Comparison of ENCODE assay signal across 24 mouse cellular contexts in the genomic region with DNA sequence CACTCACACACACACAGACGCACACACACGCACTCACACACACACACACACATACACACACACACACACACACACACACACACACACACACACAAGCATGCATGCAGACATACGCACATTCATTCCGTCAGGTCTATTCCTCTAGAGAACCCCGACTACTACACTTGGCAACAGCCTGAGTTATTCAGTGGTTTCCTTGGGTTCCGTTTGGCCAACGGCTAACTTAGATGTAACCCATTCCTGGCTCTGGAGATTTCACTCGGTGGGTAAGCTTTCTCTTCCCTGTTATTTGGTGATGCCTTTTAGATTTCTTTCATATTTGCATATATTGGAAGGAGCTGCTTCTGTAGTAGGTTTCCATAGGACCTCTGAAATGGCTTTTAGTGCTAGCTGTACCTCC.
"Had no signal": no experiment of that assay in that cellular context is flagged by ENCODE, and none has a peak within 500 bp of the region (broad histone marks: within the 10 kb centered on the region; RNA-seq: fewer than 3 reads in every experiment).

No protein-coding gene starts in this region.

- H3K4me3 ChIP-seq: liver, embryonic 15.5 days; lung, embryonic 15.5 days; midbrain, embryonic 12.5 days; myocyte; neural tube, embryonic 13.5 days; neural tube, embryonic 15.5 days; stomach, embryonic 15.5 days had no signal

- H3K9ac ChIP-seq: liver, embryonic 15.5 days; liver, postnatal 0 days; lung, embryonic 15.5 days; midbrain, embryonic 12.5 days; neural tube, embryonic 13.5 days; neural tube, embryonic 15.5 days; stomach, embryonic 15.5 days had no signal

- H3K36me3 ChIP-seq: liver, embryonic 15.5 days; lung, embryonic 15.5 days; midbrain, embryonic 12.5 days; neural tube, embryonic 13.5 days; neural tube, embryonic 15.5 days; stomach, embryonic 15.5 days had no signal

- H3K4me2 ChIP-seq: liver, embryonic 15.5 days; lung, embryonic 15.5 days; midbrain, embryonic 12.5 days; neural tube, embryonic 13.5 days; neural tube, embryonic 15.5 days; stomach, embryonic 15.5 days had no signal

- H3K27me3 ChIP-seq: liver, embryonic 15.5 days; lung, embryonic 15.5 days; midbrain, embryonic 12.5 days; neural tube, embryonic 13.5 days; neural tube, embryonic 15.5 days; stomach, embryonic 15.5 days had no signal

- H3K9me3 ChIP-seq: liver, embryonic 15.5 days; lung, embryonic 15.5 days; midbrain, embryonic 12.5 days; neural tube, embryonic 13.5 days; neural tube, embryonic 15.5 days; stomach, embryonic 15.5 days had no signal

- ATAC-seq: liver, postnatal 0 days; lung, postnatal 0 days; midbrain, embryonic 16.5 days had no signal

- DNase-seq: liver, postnatal 0 days; lung, adult 2 months; lung, postnatal 14 days; lung, postnatal 36 days; midbrain, embryonic 14.5 days; retina, postnatal 1 day; right cerebral cortex, adult 18-20 months; right cerebral cortex, postnatal 25 days; right cerebral cortex, postnatal 4 days; spleen, adult 18-20 months; thymus, adult 2 months; thymus, postnatal 25 days; thymus, postnatal 4 days had no signal

- H3K27ac ChIP-seq: liver, embryonic 15.5 days; lung, embryonic 15.5 days; macrophage; midbrain, embryonic 12.5 days; neural tube, embryonic 13.5 days; neural tube, embryonic 15.5 days; stomach, embryonic 15.5 days; stomach, postnatal 0 days had no signal

- H3K4me1 ChIP-seq: liver, embryonic 15.5 days; lung, embryonic 15.5 days; midbrain, embryonic 12.5 days; neural tube, embryonic 13.5 days; stomach, embryonic 15.5 days had no signal
